Mouse (Mus musculus) neutrophil, adult 5-6 weeks (primary cell): ENCODE measurements around the gene Ifit3b. TPM values are rescaled to one million over a fixed set of nuclear protein-coding genes. Genes with fewer than 3 reads are reported as not detected.
"Not testable (repeated sequence)": the region's sequence is repeated elsewhere in the genome, so short reads cannot be mapped to it uniquely, and the experiment has no call there.

Experiments used
- ATAC-seq: fragments of 151-379, 151-347 bp; 2 replicates; pipeline ENCODE4 v1.8.0; 2017; ENCODE audit warnings: mild to moderate bottlenecking, moderate TSS enrichment; ENCODE audit not compliant: insufficient number of reproducible peaks, poor library complexity, low FRiP score, severe bottlenecking; ENCODE audit errors: extremely low read depth
- total RNA-seq: library from RNA; stranded (forward); fragments of 200-1000 nt; gene quantifications from 2 replicates; pipeline ENCODE4 v1.2.3, GENCODE M21; 2017

Ifit3b gene
- total RNA-seq, 1 experiment from 2014 or later: 46.0 TPM

DNA sequence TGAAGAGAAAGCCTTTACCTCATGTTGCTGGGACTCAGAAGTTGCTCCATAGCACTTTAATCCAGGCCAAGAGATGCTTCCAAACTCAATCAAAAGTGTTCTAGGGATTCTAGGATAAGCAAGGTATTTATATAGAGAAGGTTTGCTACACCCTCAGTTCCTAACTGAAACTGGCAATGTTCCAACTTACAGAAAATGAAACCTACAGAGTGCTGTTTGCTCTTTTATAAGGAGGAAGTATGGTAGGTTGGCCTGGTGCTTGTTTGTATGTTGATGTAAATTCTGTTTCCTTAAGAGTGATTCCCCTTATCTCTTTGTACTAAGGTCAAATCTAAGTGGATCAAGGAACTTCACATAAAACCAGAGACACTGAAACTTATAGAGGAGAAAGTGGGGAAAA is 8.5 kb upstream of the Ifit3b start:
- peak; percentile 82 for ATAC-seq

DNA sequence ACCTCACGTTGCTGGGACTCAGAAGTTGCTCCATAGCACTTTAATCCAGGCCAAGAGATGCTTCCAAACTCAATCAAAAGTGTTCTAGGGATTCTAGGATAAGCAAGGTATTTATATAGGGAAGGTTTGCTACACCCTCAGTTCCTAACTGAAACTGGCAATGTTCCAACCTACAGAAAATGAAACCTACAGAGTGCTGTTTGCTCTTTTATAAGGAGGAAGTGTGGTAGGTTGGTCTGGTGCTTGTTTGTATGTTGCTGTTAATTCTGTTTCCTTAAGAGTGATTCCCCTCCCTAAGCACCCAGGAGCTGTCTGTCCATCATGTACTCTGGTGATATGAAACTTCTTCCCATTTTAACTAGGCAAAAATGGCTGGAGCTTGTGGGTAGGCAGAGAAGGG is 5.9 kb upstream of the Ifit3b start, which contains the start of gene Ifit1bl1:
Gene Ifit1bl1, minus strand, starts transcription at position 69 of the 400 bp plus-strand sequence.
- ATAC-seq: peak; percentile 66

DNA sequence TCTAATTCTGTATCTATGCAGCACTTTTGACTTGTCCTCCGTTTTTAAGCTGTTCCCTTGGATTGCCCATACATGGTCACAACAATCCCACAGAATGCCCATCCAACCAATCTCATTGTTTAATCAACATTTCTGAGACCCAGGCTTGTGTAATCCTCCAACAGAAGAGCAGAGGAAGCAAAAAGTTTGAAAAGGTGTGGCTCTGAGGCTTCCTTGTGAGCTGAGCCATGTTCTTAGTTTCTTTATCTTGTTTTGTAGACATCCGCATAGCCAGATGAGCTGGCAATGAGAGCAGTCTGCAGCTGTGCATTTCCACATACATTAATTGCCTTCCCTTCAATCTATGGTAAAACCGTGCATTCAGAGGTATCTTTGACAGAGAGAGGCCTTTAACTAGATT is 2.3 kb upstream of the Ifit3b start:
- ATAC-seq: no peak

- ATAC-seq: not testable (repeated sequence)
These were observed 2.3 kb downstream of the Ifit3b start for GRCm38 (mm10) chr19:34610118-34610517.

GRCm38 (mm10) chr19:34612243-34613001 is 4.7 kb downstream of the Ifit3b start:
- not testable (repeated sequence) for ATAC-seq

GRCm38 (mm10) chr19:34620871-34621270 is 13.1 kb downstream of the Ifit3b start:
- ATAC-seq: no peak

DNA sequence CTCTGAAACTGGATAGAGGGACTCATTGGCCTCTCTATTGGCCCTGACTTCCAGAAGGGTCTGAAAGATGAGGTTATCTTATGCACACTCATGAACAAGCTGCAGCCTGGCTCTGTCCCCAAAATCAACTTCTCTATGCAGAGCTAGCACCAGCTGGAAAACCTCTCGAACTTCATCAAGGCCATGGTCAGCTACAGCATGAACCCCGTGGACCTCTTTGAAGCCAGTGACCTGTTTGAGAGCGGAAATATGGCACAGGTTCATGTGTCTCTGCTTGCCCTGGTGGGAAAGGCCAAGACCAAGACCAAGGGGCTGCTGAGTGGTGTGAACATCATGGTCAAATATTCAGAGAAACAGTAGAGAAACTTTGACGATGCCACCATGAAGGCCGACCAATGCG is 16.0 kb downstream of the Ifit3b start:
- ATAC-seq: no peak

DNA sequence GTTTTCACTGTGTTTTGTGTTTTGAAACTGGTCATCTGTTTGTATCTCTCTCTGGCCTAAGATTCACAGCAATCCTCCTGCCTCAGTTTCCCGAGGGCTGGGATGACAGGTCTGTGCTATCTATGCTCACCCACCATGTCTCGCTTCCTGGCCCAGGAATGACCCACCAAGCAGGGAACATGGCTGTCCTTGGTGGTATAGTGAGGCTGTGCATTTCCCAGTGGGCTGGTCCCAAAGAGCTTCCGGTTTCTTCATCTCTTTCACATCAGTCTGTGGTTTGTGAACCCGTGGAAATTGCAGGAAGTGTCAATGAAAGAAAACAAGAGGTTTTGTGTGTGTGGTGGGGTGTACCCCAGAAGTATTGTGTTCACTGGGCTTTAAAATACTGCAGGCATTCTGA is 16.9 kb downstream of the Ifit3b start:
- ATAC-seq: no peak

GRCm38 (mm10) chr19:34627496-34627895 is 19.7 kb downstream of the Ifit3b start:
- no peak for ATAC-seq

DNA sequence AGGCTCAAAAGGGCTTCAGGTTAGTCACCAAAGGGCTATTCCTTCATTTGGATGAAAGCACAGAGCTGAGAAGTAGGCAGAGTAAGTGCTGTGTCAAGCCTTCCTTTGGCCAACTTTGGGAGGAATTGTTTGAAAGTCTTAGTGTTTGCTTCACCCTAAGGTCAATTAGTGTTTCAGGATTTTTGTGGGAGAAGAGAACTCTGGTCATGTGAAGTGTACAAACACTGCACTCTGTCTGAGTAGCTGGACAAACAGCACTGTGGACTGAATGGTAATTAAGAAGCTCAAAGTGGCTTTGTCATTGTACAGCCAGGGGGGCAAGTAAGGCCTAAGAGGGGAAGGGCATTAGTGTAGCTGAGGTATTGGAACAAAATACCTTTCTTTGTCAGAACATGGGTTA is 23.7 kb downstream of the Ifit3b start:
- no peak for ATAC-seq

- ATAC-seq: no peak
These were observed 25.7 kb downstream of the Ifit3b start for GRCm38 (mm10) chr19:34633484-34633883.

DNA sequence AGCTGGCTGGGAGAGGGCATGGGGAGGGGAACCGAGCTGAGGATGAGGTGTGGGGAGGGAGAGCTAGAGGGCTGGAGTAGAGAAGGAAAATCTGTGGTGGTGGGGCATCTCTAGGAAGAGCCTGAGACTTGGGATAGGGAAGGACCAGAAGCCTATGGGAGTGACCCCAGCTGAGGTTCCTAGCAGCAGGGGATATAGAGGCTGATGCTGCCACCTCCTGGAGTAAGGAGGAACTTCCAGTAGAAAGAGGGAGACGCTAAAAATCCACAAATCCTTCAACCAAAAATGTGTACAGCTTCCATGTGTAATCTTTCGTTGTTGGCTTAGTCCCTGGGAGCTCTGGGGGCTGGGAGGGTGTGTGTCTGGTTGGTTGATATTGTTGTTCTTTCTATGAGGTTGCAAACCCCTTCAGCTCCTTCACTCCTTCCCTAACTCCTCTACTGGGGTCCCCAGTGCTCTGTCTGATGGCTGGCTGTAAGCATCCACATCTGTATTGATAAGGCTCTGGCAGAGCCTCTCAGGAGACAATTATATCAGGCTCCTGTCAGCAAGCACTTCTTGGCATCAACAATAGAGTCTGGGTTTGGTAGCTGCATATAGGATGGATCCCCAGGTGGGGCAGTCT is 29.3 kb downstream of the Ifit3b start:
- peak; percentile 70 for ATAC-seq

- peak; percentile 81 for ATAC-seq
These were observed 32.9 kb downstream of the Ifit3b start, which contains the start of the genes Ifit1bl2 and Ifit1 for GRCm38 (mm10) chr19:34640623-34641022. Gene Ifit1bl2, minus strand, starts transcription at chr19:34640743. Gene Ifit1, plus strand, starts transcription at chr19:34640871.

DNA sequence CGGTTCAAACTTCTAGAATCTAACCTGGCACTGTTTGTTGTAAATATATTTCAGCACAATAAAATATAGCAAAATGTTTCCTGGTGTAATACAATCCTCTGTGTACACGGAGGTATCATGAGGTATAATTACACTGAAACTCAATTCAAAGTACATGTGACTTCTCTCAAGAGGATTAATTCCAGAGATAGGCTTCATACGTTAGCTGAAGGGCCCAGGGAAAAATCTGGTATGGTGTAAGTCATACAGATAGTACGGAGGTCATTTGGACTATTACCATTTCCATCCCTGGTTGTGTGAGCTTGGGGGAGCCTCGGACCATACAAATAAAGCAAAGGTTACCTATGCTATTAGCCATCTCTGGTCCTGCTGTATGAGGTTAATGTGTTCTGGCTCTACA is 34.8 kb downstream of the Ifit3b start:
- no peak for ATAC-seq

GRCm38 (mm10) chr19:34647630-34648029 is 39.9 kb downstream of the Ifit3b start:
- ATAC-seq: not testable (repeated sequence)

GRCm38 (mm10) chr19:34650276-34650675 is 42.5 kb downstream of the Ifit3b start:
- ATAC-seq: no peak

GRCm38 (mm10) chr19:34650997-34651396 is 43.2 kb downstream of the Ifit3b start:
- ATAC-seq: no peak

DNA sequence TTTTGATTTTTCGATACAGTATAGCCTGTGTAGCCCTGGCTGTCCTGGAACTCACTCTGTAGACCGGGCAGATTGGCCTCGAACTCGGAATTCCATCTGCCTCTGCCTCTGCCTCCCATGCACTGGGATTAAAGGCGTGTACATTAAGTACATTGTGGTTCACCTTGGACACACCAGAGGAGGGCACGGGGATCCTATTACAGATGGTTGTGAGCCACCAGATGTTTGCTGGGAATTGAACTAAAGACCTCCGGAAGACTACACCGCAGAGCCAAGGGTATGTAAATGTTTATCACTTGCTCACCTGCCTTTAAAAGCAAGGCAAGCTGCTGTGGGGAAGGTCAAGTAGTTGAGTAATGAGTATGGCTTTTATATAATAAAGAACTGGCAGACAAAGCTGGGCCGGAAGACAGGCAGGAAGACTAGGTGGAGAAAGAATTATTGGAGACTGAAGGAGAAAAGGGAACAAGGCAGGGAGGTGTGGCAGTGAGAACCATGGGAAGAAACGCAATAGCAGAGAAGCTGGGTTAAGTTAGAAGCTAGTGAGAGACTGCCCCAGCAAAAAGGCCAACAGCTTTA is 47.5 kb downstream of the Ifit3b start:
- no peak for ATAC-seq

- no peak for ATAC-seq
These were observed 48.9 kb downstream of the Ifit3b start for GRCm38 (mm10) chr19:34656511-34657298.
